Mouse (Mus musculus) erythroid progenitor cell, adult 5-6 weeks (primary cell): ENCODE measurements around the gene Tiprl. TPM values are rescaled to one million over a fixed set of nuclear protein-coding genes. Genes with fewer than 3 reads are reported as not detected.
A peak's percentile ranks its signal among the peaks of the same experiment; 100 is the strongest.

Source experiments
- ATAC-seq: replicated peaks from 2 replicates; pipeline ENCODE4 v1.8.0; 2016; ENCODE audit warnings: moderate number of reproducible peaks, mild to moderate bottlenecking, moderate TSS enrichment, inconsistent platforms; ENCODE audit not compliant: poor library complexity, low FRiP score, severe bottlenecking
- total RNA-seq, 2 experiments: library from RNA; stranded (forward) in 1 of 2; stranded (reverse) in 1 of 2; fragments of 150-400 nt in 1 of 2; fragments of 186-747, 209-891 nt in 1 of 2; gene quantifications; 2 replicates each; pipeline versions ENCODE4 v1.2.3 to v1.2.4; 2015 to 2017; ENCODE audit warnings: low replicate concordance in 2 of 2

Gene Tiprl
- total RNA-seq, 2 experiments from 2014 or later = 31.9 to 53.9 TPM

DNA sequence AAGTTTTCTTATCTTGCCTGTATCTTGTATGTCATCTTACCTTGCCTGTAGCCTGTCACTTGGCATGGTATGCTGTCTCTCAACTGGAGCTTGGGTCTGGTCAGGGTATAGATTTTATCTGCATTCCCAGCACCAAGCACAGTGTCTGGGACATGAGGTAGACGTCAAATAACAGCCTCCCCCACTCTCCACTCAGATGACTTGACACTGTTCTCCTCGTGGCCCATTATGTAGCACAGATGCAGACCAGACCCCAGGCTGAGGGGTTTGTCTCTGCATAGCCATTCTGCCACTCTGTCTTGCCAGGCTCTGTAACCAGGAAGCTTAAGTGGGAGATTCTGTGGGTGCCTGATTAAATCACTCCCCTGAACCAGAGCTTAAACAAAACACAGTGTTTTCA is 31.2 kb downstream of the Tiprl start:
- ATAC-seq = no peak

DNA sequence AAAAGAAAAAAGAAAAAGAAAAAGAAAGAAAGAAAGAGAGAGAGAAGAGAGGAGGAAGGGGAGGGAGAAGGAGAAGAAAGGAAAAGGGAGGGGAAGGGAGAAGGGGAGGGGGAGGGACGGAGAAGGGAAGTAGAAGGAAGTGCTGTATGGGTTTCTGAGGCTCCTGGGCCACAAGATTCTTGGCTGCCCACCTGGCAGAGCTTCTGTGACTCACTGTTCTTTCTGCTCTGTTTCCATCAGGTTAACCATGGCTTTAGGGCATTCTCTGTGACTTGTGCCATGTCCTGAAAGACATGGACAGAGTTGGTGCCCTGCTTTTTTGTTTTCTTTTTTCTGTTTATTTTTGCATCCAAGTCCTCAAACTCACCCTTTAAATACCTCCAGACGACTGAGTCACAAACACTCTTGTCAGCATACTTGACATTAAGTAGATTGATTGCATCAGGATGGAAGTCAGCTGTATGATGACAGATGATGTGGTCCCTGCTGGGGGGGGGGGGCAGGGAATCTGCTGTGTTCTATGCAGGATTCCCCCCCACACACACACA is 33.2 kb downstream of the Tiprl start:
- ATAC-seq = no peak

DNA sequence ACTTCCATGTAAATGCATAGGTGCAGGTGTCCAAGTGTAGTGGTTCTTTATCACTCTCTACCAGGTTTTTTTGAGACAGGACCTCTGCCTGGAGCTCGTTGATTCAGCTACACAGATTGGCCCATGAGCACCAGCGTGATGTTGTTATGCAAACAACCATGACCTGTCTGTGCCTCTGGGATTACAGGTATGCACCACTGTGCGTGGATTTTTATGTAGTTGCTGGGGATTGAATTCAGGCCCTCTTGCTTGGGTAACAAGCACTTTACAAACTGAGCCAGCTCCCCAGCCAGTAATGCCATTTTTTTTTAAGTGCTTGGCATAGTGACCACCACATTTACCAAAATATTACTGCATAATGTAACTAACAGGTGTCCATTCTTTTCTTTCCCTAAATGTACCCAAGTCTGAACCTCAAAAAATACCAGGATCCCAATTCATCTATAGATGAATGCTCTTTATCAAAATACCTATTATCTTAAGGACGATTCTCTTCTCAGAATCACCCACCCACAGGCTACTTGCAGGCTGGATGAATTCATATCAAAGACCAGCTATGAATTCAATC is 35.3 kb downstream of the Tiprl start:
- no peak for ATAC-seq

DNA sequence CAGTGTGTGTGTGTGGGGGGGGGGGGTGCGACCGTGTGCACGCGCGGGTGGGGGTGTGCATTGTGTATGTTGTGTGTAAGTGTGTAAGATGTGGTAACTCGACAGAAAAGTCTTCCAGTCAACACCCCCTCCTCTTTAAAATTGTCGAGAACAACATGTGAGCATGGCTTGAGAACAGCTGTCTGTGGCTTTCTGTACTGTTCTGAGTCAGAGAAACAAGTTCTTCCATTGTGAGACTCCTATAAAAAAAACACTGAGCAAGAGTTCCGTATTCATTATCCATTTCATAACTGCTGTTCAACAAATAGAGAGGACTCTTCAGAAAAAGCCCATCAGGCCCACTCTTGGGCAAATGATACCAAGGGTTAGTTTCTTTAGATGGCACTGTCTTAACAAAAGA is 36.0 kb downstream of the Tiprl start:
- no peak for ATAC-seq

DNA sequence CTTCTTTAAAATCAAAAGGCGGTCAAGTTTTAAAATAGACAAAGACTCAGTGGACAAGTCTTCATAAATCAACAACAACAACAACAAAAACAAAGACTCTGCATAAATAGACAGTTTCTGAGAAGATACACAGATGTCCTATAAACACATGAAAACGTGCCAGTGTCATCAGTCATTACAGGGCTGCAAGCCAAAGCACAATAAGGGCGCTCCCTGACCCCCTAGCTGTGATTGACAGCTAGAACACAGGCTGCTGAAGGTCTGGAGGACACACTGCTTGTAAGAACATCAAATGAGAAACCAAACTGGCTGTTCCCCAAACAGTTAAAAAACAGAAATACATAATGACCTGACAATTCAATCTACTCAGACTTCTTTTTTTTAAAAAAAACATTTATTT is 37.2 kb downstream of the Tiprl start:
- no peak for ATAC-seq

DNA sequence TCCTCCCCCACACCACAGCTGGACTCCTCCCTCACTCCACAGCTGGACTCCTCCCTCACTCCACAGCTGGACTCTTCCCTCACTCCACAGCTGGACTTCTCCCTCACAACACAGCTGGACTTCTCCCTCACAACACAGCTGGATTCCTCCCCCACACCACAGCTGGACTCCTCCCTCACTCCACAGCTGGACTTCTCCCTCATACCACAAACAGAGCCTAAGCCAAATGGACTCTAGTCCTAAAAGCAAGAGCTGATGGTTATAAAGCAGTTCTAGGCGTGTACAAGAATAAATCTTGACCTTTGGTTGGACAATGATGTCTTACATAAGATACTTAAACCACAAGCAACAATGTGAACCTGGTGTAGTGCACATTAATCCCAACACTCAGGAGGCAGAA is 37.8 kb downstream of the Tiprl start:
- ATAC-seq = no peak

DNA sequence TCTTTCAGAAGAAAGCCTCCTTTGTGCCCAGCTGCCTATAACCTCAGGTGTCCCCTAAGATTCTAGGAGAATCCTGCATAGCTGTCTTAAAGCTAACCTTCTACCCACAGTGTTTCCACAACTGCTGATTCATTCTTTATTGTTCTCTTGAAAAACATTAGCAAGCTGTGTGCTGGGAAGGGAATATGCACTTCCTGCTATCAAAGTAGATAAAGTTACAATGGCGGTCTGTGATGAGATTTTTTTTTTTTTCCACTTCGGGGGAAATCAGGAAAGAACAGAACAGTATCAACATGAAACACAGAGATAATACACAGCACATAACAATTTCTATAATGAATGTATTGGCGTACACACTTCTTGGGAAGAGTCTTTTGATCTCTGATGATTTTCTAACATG is 38.9 kb downstream of the Tiprl start:
- no peak for ATAC-seq

DNA sequence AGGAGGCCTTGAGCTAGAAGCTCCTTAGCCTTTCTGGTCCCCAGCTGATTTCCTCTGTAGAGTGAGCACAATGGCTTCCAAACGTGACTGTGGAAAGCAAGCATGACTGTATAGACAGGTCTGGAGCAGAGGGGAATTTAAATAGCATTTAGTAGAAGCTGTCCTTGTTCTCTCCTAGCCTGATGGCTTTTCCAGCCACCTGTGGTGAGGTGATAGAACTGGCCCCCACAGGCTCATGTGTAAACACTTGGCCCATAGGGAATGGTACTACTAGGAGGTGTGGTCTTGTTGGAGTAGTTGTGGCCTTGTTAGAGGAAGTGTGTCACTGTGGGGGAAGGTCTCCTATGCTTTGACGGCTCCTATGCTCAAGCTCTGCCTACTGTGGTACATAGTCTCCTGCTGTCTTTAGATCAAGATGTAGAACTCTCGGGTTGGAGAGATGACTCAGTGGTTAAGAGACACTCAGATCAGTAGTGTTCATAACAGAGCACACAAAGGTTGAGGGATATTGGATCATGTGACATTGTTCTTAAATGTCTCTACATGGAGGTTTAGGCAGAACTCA is 41.3 kb downstream of the Tiprl start:
- ATAC-seq = no peak

DNA sequence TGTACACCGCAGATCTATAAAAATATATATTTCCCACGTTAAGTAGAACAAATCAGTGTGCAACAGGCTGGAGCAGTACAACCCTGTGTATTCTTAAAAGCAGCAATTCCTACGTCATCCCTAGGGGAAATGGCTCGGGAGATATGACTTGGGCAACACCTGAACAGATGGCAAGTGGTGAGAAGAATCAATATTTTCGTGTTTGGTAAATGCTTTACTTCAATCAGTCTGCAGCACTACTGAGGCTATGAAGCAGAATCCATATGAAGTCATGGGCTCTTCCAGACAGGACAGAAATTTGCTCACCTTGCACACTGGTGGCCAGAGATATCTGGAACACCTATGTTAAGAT is 42.2 kb downstream of the Tiprl start:
- ATAC-seq = peak; percentile 27

DNA sequence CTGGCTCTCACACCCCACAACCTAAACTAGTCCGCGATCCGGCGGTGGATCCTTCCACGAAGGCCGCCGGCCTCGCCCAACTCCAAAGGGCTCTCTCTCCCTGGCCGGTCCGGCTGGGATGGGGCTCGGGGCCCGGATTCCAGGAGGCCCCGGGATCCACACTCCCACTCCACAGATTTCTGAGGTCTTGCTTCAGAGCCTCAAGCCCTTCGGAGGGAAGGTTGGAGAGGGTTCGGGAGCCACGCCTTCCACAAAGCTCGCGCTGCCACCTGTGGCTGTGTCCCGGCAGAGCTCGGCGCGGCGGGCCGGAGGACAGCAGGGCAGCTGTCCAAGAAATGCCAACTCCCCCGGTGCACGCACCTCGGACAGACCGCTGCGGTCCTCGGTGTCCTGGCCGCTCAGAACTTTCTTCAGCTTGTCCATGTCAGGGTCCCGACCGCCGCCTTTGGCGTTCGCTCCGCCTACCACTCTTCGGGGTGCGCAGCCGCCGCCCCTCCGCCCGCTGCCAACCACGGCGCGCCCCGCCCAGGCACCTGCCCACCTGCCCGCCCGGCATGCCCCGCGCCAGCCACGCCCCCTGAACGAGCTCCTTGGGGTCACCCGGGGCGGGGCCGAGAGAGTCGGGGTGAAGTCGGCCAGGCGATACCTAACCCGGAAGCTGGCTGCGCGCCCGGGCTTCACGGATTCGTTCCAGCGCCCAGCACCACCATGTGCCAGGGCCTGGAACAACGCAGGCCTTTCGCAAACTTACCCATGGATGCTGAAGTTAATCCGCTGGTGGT is 42.7 kb downstream of the Tiprl start, which contains the start of gene Sft2d2:
Sft2d2 (minus strand) TSS at position 559 of the 782 bp plus-strand sequence.
- peak; percentile 87 for ATAC-seq

DNA sequence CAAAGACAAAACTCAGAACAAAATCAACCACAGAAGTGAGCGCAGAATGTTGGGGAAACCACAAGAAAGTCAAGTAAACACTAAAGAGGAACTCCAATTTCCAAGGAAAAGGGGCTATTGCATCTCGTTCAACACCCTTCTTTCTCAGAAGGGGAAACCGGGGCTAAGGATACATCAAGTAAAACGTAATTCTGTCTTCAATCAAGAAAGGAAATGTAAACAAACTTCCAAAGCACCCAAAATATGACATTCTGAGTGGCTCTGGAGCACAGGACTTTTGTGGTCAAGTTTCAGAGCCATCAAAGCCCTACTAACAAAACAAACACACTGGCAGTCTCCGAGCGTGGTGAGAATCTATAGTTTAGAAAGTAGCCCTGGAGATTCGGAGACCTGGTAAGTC is 43.4 kb downstream of the Tiprl start:
- no peak for ATAC-seq

DNA sequence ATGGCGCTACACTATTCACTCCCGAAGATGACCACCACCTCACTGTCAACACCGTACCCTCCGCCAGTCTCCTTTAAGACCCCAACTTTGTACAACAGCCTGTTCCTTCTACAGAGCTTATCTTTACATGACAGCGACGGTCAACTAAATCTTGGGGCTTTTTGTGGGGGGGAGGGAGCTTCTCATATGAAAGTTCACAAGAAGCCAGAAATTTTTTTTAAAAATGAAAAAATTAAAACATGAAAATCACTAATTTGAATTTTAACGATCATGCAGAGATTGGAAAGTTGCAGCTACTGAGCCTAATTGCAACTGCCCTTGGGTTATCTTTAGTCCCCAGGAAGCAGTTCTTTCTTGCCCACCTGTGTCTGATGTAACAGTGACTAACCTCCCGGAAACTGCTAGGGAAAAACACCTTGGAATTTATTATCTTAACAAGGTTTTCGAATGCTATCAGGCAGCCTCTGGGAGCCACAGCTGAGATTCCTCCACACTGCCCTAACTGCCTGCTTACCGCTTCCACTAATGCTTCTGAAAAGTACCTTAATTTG is 44.0 kb downstream of the Tiprl start:
- no peak for ATAC-seq

DNA sequence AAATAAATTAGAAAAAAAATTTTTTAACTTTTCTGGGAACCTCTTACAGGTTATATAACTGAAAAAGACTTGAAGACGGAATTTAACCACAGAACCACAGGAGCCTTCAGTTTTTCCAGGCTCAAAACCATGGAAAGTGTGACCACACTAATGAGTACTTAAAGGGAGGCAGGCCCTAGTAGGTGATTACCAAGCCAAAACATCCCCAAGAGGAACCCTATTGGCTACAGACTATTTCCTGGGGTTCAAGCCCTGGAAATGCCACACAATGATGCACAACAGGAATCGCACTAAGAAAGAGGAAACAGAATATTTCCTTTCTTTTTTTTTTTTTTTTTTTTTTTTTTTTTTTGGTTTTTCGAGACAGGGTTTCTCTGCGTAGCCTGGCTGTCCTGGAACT is 44.7 kb downstream of the Tiprl start:
- ATAC-seq = no peak

DNA sequence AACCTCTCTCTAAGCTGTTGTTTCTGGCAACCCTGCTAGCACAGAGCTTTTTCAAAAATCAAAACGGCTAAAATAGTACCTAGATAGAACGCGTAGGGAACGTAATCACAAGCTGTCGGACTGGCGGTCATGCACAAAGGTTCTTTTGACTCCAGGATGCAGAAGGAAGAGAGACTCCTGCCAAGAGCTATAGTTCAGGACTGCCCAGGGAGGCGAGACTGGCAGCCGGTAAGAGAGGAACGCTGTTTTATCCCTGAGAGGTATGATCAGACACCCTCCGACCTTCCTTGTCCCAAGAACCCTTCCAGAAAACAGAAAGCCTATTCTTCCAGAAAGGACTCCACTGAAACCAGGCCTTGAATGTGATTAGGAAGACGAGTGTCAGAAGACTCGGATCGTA is 45.2 kb downstream of the Tiprl start:
- no peak for ATAC-seq

DNA sequence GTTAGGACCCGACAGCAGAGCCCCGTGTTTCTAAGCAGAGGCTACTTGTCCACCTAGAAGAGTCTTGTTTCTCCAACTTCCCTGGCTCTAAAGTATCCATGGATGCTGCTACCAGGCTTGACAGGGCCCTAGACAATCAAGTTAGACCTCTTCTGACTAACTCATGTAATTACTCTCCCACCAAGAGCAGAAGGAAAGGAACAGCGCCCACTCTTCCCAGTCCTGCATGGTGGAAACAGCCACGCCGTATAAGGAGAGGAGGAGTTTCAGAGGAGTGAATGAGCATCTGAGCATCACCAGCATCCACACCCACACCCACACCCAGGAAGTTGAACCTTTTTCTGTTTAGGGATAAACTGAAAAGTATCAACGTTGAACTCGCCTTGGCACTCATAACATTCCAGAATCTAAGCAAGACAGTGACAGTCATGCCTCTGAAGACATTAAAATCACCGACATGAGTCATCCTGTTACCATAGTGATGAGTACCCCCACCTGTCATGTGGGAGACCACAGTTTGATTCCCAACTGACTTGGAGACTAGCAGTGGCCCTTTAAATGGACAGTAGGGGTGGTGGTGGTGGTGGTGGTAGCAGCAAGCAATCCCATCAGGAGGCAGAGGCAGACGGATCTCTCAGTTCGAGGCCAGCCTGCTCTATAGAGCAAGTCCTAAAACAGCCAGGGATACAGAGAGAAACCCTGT is 46.1 kb downstream of the Tiprl start:
- ATAC-seq = no peak

DNA sequence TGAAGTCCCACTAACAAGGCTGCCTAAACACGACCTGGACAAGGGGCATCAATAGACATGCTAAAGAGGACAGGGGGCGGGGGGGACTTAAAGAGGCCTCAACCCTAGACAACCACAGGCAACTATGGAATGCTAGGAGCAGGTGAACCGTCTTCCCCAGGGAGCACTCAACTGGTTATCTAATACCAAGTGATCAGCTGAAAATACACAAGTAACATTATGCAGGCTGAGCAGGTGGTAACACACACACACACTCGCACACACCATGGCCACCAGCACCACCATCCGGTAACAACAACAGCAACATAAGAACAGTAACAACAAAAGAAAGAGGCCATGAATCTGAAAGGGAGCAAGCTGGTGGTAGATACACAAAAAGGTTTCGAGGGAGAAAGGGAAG is 46.7 kb downstream of the Tiprl start:
- no peak for ATAC-seq

DNA sequence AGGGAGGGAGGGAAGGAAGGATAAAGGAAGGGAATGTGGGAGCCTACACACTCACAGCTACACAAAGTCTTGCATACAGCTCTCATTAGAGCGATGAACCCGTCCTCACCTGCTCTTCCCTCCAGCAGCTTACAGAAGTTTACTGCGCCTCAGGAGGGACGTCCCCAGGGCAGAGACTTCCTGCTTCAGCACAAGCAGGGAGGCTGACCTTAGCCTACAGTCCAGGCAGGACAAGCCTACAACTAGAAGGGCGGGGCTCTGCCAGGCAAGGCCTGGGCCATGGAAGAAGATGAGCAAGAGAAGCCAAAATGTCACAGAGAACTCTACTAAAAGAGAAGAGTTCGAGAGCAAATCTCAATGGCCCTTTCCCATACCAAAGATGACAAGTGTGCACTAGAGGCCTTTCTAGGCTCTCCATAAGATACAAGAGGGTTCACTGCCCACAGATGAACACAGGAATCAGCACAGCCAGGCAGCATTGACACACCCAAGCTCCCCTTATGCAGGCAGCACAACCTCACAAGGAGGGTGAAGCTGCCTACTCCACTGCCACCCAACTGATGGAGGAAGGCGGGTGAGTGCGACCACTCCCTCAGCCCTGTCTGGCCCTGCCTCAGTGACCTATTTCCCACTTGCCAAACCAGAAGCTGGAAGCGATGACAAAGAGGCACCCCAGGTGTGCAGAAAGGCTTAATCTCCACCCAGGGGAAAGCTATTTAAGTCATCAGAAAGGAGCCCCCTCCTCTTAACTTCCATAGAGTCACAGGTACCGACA is 47.8 kb downstream of the Tiprl start:
- no peak for ATAC-seq

DNA sequence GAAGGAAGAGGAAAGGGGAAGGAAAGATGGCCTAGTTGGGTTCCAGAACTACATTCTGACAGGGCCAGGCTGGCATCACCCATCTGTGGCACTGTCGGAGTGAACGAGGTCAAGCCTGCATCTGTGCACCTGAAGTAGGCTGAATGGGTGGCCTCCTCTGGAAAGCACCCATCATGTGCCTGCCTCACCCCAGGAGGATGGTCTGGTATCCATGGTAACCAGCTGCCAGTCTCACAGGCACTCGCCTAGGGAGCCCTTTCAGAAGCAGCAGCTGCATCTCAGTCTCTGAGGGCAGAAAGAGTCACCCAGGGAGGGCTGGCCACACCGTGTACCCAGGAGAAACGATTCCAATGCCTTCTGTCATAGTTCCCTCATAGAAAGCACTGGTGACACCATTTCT is 49.4 kb downstream of the Tiprl start:
- ATAC-seq = no peak

DNA sequence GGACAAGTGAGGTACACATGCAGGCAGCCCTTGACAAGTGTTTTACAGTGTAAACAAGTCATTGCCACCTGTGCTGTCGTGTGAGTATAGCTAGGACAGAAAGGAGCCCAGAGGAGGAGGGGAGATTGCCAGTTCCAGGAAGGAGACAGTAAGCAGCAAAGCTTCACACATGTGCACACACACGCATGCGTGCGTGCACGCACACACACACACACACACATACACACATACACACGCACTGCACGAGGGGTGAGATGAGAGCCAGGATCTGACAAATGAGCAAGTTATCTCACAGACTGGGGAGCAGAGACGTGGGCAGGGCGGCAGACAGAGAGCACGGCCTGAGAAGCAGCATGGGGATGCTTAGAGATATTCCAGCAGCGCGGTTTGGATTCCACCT is 50.3 kb downstream of the Tiprl start:
- no peak for ATAC-seq

DNA sequence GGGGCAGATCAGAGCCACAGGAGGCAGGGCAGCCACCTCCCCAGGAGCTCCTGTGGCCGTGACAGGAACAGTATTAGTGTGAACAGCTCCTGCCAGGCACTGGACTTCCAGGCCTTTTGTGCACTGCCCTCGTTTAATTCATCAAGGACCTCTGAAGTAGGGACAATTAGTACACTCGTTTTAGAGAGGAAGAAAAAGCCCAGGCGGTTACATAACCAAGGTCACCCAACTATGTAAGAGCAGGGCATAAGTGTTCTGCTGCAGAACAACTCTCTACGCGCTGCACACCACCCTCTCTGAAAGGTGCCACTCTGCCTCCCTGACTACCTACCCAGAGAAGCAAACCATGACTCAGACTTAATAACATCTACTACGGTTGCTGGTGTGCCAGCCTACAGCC is 51.7 kb downstream of the Tiprl start:
- ATAC-seq = no peak
